Mouse (Mus musculus) thymus, adult 2 months (tissue): Measurements from ENCODE around the gene Morn5. TPM values are rescaled to one million over a fixed set of nuclear protein-coding genes. Genes with fewer than 3 reads are reported as not detected.

Experiments used
- DNase-seq: peaks from one replicate; pipeline ENCODE4 v3.0.0; 2021
- H3K27ac ChIP-seq: fragments of 200-500 bp; 2 replicates; pipeline ENCODE4 v1.5.1; 2012; ENCODE audit warnings: low read length, control low read depth; ENCODE audit not compliant: control insufficient read depth, insufficient read depth
- H3K27me3 ChIP-seq: fragments of 200-500 bp; 2 replicates; pipeline ENCODE4 v1.6.1; 2012; ENCODE audit warnings: mild to moderate bottlenecking, low read length, moderate library complexity, mixed read lengths; ENCODE audit not compliant: control insufficient read depth, insufficient read depth
- H3K36me3 ChIP-seq: fragments of 200-500 bp; 2 replicates; pipeline ENCODE4 v1.6.1; 2012; ENCODE audit warnings: mild to moderate bottlenecking, low read length, moderate library complexity; ENCODE audit not compliant: control insufficient read depth, insufficient read depth
- H3K4me1 ChIP-seq: fragments of 200-500 bp; replicated peaks from 2 replicates; pipeline ENCODE4 v1.6.1; 2012; ENCODE audit warnings: low read length; ENCODE audit not compliant: control insufficient read depth, insufficient read depth
- H3K4me3 ChIP-seq: fragments of 200-500 bp; 2 replicates; pipeline ENCODE4 v1.5.1; 2012; ENCODE audit warnings: mild to moderate bottlenecking, low read length, control low read depth, moderate library complexity; ENCODE audit not compliant: control insufficient read depth, insufficient read depth
- CTCF ChIP-seq: fragments of 200-500 bp; IDR thresholded peaks from 2 replicates; pipeline ENCODE4 v1.5.1; 2012; ENCODE audit warnings: mild to moderate bottlenecking, control low read depth, low read length, moderate library complexity, borderline replicate concordance; ENCODE audit not compliant: control insufficient read depth, poor library complexity, insufficient read depth; ENCODE audit errors: extremely low read depth
- POLR2A ChIP-seq: fragments of 200-500 bp; IDR thresholded peaks from 2 replicates; pipeline ENCODE4 v1.6.1; 2012; ENCODE audit warnings: mild to moderate bottlenecking, low read length, control low read depth, moderate library complexity; ENCODE audit not compliant: control insufficient read depth, poor library complexity, insufficient read depth; ENCODE audit errors: extremely low read depth
- WGBS: fragments of 180-500 bp; shearing (Covaris S2); methylation state at CpG from one replicate; pipeline ENCODE4 v1.1.7; 2018; 5-methylcytosine and 5-hydroxymethylcytosine counted together
- polyA plus RNA-seq: library from polyadenylated mRNA; depleted of rRNA; stranded (reverse); fragments of >200 nt; gene quantifications from 2 replicates; pipeline ENCODE4 v1.2.3, GENCODE M21; 2012

Gene Morn5
- polyA plus RNA-seq, 1 experiment: 0.26 TPM

DNA sequence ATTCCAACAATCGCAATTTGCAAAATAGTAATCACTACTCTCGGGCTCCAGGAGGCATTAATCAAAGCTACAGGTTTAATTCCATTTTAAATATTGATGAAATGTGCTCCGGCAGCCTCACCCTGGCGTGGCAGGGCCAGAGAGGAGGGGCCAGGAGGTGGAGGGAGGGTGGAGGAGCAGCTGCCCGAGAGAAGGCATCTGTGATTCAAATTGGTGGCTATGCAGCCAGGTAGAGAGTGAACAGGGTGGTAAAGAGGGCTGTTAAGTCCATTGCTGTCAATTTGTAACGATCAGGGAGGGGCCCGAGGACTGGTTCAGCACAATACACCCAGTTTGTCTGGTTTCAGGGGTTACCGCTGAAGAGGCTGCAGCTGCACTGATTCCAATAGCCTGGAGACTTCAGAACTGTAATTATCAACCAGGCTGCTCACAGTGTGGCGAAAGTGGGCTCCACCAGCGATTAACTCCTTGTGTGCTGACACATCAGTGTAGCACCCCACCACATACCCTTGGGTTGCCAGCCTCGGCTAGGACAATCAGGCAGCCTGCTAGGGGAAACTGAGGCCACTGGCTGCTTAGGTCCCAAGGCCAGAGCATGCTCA, 28.0 kb downstream of the Morn5 start:
- 67% methylated on average over 11 of the region's 11 CpGs for WGBS
- Histone ChIP-seq H3K4me3 (no peak overlapping the region), H3K27me3 (no peaks in the 10 kb centered on the region), H3K4me1 (no peaks in the 10 kb centered on the region), H3K36me3 (no peaks in the 10 kb centered on the region), H3K27ac (no peak overlapping the region)
- no peak for DNase-seq
- TF ChIP-seq POLR2A (no peak), CTCF (no peak)

- H3K27me3 ChIP-seq: no peaks in the 10 kb centered on the region
- H3K4me1 ChIP-seq: no peaks in the 10 kb centered on the region
- 62% methylated on average over 9 of the region's 9 CpGs for whole genome bisulfite sequencing
- no peak for TF ChIP-seq CTCF
- TF ChIP-seq POLR2A: no peak
- H3K36me3 ChIP-seq: no peaks in the 10 kb centered on the region
- no peak overlapping the region for H3K4me3 ChIP-seq
- no peak for DNase-seq
- no peak overlapping the region for H3K27ac ChIP-seq
Measured at GRCm38 (mm10) chr2:36081446-36081845, 32.2 kb downstream of the Morn5 start.

DNA sequence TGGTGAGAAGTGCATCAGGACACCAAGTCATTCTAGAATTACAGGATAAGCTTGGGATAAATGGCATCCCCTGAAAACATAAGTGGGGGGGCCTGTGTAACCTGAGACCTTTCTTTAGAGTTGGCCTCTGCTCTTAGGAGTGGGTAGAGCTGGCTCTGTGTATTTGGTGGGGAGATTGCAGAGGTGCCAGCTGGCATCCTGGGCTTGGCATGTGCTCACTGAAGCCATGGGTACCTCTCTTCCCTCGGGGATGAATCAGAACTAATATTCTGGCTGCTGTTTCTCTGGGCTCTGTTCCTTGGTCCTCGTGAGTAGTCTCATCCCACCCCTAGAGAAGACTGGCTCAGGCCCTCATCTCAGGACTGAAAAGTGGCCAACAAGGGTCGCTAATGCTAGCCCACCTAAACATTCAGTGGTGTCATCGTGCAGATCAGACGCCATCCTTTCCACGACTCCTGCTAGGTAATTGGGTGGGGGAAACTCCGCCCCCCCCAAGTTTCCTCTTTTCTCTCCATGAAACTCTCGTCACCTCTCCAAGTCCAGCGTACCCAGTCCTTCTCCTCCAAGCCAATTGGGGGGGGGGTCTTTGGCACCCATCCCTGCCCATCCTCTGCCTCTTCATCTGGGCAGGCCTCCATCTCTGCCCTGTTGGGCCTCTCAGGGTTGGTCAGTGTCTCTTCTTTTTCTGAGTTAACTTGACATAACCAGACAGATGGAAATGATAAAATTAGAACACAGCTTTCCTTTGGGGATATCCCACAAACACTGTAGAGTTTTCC, 33.7 kb downstream of the Morn5 start:
- TF ChIP-seq POLR2A (no peak), CTCF (no peak)
- no peak overlapping the region for H3K4me3 ChIP-seq
- no peak for DNase-seq
- no peak overlapping the region for H3K27ac ChIP-seq
- no peaks in the 10 kb centered on the region for H3K4me1 ChIP-seq
- no peaks in the 10 kb centered on the region for H3K36me3 ChIP-seq
- WGBS: 80% methylated on average over 9 of the region's 9 CpGs
- no peaks in the 10 kb centered on the region for H3K27me3 ChIP-seq

DNA sequence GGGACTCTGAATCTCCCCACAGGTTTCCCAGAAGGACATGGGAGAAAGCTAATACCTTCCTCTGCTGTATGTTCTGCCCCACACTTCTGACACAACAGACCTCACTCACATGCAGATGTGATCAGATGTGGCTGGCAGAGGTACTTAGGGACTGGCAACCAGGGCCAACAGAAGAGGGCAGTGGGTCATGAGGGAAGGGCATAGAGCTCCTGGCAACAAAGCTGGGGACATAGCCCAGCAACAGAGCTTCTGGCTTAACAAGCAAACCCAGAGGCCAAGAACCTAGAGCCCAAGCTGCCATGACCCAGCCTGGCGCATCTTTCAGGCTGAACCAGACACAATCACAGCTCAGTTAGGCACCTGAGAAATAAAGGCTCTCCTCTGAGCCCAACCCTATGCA, 35.8 kb downstream of the Morn5 start:
- WGBS: 90% methylated on average over 1 of the region's 1 CpGs
- peaks cover 4% of the 10 kb centered on the region; the same call in 1 of the 2 replicates for H3K27me3 ChIP-seq

DNA sequence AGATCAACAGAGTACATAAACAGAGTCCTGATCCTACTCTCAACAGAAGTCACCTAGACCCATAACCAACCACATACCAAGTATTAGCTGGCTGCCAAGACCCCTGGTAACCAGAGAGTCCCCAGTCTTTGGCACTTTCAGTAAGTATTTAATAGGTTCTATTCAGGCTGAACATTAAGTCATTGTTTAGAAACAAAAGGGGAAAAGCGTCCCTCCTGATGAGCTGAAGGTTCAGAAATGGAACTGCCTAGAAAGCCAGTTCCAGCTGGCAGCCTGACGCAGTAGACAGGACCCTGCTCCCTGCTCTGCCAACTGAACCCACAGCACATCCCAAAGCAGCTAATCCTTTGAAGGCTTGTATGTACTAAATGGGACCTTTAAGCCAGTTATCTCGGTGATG, 39.9 kb downstream of the Morn5 start:
- peaks cover 19% of the 10 kb centered on the region; the same call in 1 of the 2 replicates for H3K27me3 ChIP-seq

More for the DNA sequence above, 35.8 kb downstream of the Morn5 start:
- DNase-seq: no peak
- Histone ChIP-seq H3K27ac (no peak overlapping the region), H3K36me3 (no peaks in the 10 kb centered on the region), H3K4me1 (no peaks in the 10 kb centered on the region), H3K4me3 (no peak overlapping the region)
- TF ChIP-seq POLR2A: no peak
- no peak for TF ChIP-seq CTCF

DNA sequence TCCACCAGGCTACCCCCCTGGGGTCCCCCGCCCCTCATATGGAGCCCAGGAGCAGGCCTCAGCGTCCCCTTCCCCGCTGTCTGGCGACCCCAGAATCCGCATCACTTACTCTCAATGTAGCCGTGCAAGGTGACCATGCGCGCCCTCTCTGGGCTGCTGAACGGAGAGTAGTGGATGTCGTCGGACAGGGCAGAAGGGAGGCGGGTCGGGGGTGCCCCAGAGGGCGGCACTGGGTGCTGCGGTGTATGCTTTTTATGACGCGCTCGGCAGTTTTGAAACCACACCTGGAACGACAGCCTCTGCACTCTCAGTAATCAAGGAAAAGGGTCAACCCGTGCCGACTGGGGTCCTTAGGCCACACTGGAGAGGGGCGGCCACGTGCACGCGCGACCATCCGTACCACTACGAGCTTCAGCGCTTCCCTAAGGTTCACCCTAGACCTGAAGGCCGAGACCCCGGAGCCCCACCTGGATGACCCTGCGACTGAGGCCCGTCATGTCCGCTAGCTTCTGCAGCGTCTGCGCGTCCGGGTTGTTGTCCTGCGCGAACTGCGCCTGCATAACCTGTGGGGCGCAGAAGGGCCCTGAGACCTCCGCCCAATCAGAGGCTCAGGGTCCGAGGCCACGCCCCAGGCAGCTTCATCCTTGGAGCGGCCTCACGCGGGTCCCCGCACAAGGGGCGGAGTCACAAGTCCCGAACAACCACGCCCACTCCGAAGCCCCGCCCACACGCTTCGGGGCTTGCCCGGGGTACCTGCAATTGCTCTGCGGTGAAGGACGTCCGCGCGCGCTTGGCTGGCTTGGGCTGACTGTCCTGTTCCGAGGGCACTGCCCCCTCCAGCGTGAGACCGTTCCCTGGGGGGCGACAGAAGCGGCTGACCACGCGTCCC, 41.8 kb downstream of the Morn5 start:
- WGBS: 3% methylated on average over 70 of the region's 70 CpGs
- Histone ChIP-seq H3K27me3 (peaks cover 26% of the 10 kb centered on the region; the same call in 1 of the 2 replicates), H3K27ac (no peak overlapping the region), H3K4me1 (peaks cover 4% of the 10 kb centered on the region), H3K4me3 (0 out of 2 replicates have a peak overlapping the region, but pooled peaks have one; percentile 2), H3K36me3 (no peaks in the 10 kb centered on the region)
- peak; percentile 56 for DNase-seq
- TF ChIP-seq CTCF (no peak), POLR2A (no peak)

More for the DNA sequence above, 39.9 kb downstream of the Morn5 start:
- H3K27ac ChIP-seq: no peak overlapping the region
- no peaks in the 10 kb centered on the region for H3K36me3 ChIP-seq
- no peak for DNase-seq
- WGBS: 59% methylated on average over 3 of the region's 3 CpGs
- H3K4me1 ChIP-seq: peaks cover 4% of the 10 kb centered on the region
- no peak overlapping the region for H3K4me3 ChIP-seq
- no peak for TF ChIP-seq POLR2A
- TF ChIP-seq CTCF: no peak
